Mouse (Mus musculus) gastrocnemius, adult 18-20 months (tissue): ENCODE measurements around the gene Olfr789. TPM values are rescaled to one million over a fixed set of nuclear protein-coding genes. Genes with fewer than 3 reads are reported as not detected.

ENCODE experiments used
- DNase-seq: peaks from one replicate; pipeline ENCODE4 v3.0.0; 2021; ENCODE audit warnings: low spot score
- long read RNA-seq, 2 experiments: library from polyadenylated mRNA; stranded (forward); transcript quantifications; one replicate each; pipeline ENCODE4 v2.0.0; 2021
- total RNA-seq, 2 experiments: library from RNA; stranded (reverse); gene quantifications; 2 replicates each; pipeline ENCODE4 v1.2.3; 2021

The Olfr789 gene
- not detected for total RNA-seq
- long read RNA-seq, experiment 1: 0 reads
- long read RNA-seq, experiment 2: 0 reads

DNA sequence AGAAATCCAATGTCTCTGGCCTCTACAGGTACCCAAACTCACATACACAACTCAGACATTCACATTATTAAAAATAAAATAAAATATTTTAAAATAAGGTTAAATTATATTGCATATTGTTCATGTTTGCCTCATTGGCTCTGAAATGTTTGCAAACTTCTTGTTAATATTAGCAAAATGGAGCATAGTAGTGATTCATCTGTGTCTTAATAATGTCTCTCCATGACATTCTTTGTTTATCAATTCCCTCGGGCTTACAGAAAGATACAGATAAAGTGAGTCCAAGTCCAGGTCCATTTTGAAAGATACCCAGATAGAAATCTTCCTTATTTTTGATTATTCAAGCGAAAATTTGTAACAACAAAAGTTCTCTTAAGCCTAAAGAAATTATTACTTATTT lies at the start of gene Olfr789:
Gene Olfr789 (plus strand): TSS at position 301 of the 400 bp plus-strand sequence.
- no peak for DNase-seq

DNA sequence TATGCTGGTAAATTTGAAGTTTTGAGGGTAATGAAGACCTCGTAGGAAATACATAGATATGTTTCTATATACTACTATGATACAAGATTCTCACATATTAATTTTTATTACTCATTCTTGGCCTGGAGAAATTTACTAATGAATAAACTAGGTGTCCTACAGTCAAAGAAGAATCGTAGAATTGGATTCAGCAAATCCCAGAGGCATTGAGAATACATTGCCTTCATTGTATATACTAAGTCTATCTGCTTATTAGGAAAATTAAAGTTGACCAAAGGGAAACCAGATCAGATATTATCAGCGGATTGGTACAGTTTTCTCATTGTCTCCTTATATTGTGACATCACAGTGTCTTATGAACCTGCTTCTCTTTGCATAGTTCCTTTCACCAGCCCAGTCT lies 23.0 kb upstream of the Olfr789 start, which contains the start of gene Olfr787:
Gene Olfr787 (plus strand): TSS at position 301 of the 400 bp plus-strand sequence.
- DNase-seq: no peak

DNA sequence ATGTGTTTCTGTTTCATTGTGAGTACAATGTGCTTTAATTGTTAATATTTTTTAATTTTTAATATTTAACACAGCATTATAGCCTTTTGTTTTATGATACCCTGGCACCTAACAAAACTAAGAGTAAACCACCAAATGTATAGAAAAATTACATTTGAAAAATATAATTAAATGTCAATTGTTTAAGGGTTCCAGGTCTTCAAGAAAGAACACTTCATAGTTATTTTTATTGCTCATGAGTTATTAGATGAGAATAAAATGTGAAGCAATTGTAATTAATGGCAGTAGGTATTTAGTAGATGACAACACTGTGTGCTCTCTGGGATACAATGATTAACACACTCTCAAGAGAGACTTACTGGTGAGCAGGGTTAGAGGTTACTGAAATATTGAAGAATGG lies 13.9 kb upstream of the Olfr789 start, which contains the start of gene Olfr788:
Gene Olfr788 (plus strand): TSS at position 301 of the 400 bp plus-strand sequence.
- DNase-seq: no peak

DNA sequence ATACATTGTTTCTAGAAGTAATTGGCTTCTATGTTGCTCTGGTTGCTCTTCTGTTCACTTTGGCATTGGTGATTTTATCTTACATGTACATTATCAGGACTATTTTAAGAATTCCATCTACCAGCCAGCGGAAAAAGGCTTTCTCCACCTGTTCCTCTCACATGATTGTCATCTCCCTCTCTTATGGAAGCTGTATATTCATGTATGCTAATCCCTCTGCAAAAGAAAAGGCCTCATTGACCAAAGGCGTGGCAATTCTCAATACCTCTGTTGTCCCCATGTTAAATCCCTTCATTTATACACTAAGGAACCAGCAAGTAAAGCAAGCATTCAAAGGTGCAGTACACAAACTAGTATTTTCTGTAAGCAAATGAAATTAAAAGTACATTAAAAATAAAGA lies 11.3 kb upstream of the Olfr789 start:
- no peak for DNase-seq

DNA sequence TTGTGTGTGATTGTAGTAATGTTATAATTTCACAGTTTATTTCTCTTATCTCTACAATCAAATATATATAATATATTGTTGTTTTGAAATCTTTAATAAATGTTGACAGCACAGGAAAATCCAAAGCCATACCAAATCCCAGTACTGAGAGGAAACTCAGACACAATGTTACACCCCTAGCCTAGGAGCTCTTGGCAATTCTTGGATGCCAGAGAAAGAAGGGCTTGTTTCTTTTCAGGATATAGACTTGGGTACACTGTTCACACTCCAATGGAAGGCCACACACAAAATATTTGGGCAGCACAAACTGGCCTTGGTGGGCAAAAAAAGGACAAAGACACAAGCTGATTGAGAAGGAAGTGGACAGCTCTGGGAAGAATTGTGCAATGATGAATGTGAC lies 10.8 kb upstream of the Olfr789 start:
- DNase-seq: no peak

DNA sequence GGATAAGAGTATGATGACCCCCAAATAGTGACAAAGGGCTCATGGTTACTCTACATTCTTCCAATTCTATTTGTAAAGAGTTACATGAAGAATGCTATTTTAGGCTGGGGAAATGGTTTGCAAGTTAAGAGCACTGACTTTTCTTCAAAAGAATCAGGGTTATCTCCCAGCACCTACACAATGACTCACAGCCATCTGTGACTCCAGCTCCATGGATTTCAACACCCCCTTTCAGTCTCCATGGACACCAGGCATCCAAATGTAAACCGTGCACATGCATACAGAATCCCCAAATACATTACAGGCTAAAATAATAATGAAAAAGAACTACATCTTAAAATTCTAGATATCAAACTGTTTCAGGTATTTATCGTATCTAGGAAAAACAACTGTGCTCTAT lies 5.5 kb downstream of the Olfr789 start:
- no peak for DNase-seq

DNA sequence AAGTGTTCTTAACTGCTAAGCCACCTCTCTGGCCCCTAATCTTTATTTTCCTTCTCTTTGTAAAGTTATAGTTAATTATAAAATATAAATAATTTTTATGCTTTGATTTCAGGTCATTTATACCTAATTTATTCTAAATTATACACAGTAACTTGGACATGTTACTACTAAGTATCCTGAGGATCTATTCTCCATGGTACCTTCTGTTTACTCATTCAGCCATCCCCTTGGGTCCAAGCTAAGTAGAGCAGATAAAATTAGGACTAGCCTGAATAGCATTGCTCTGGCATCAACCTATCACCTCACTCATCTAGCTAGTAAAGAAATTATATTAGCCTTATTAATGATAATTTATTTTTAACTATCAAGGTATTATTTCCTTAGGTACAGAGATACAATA lies 13.6 kb downstream of the Olfr789 start, which contains the start of gene Olfr790:
Gene Olfr790 (plus strand): TSS at position 301 of the 400 bp plus-strand sequence.
- no peak for DNase-seq

DNA sequence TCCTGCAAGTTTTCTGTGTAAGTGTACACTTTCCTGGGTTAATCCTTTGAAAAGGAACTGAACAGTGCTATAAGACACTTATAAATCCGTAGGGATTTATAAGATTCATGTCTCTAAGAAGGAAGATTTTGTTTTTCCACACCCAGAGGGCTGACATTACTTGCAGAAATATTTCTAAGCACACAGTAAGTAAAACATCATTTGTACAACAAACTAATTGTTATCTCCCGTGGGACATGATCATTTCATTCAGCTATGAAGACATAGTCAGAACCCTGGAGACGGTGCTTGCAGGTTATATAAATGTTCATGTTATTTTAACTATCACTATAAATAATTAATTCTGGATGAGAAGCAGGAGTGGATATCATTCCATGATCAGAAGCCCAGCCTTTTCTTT lies 36.9 kb downstream of the Olfr789 start, which contains the start of gene Olfr791:
Gene Olfr791 (plus strand): TSS at position 301 of the 400 bp plus-strand sequence.
- DNase-seq: no peak

DNA sequence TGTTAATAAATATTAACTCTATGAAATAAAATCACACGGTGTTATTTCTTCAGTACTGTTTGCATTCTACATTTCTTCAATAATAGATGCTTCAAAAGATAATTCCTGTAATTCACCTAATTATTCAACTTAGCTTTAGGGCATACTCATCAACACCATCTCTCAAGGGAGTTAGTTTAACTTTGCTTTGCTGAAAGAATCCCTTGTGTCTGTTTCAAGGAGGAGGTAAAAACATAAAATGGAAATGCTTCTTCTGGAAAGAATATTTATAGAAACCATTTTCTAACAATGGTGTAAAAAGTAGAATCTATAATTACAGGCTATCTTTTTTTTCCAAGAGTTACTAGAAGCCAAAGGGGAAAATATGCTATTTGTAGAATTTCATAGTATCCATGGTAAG lies 54.3 kb downstream of the Olfr789 start, which contains the start of gene Olfr792:
Gene Olfr792 (plus strand): TSS at position 301 of the 400 bp plus-strand sequence.
- DNase-seq: no peak

Other genes with a start within 250 kb of the Olfr789 start
- not detected for gene Olfr774, start 248.5 kb upstream of the Olfr789 start, total RNA-seq
- gene Olfr775, start 236.3 kb upstream of the Olfr789 start, total RNA-seq: not detected
- gene Olfr776, start 225.6 kb upstream of the Olfr789 start, total RNA-seq: not detected
- not detected for gene Olfr777, start 213.3 kb upstream of the Olfr789 start, total RNA-seq
- not detected for gene Olfr780, start 166.6 kb upstream of the Olfr789 start, total RNA-seq
- not detected for gene Olfr781, start 155.9 kb upstream of the Olfr789 start, total RNA-seq
- gene Olfr782, start 135.9 kb upstream of the Olfr789 start, total RNA-seq: not detected
- gene Olfr784, start 100.7 kb upstream of the Olfr789 start, total RNA-seq: not detected
- gene Olfr785, start 79.3 kb upstream of the Olfr789 start, total RNA-seq: not detected
- not detected for gene Olfr786, start 57.4 kb upstream of the Olfr789 start, total RNA-seq
- not detected for gene Olfr787, start 22.9 kb upstream of the Olfr789 start, total RNA-seq
- not detected for gene Olfr788, start 13.8 kb upstream of the Olfr789 start, total RNA-seq
- gene Olfr790, start 13.7 kb downstream of the Olfr789 start, total RNA-seq: not detected
- not detected for gene Olfr791, start 37.0 kb downstream of the Olfr789 start, total RNA-seq
- gene Olfr792, start 54.4 kb downstream of the Olfr789 start, total RNA-seq: not detected
- not detected for gene Olfr794, start 82.9 kb downstream of the Olfr789 start, total RNA-seq
- gene Olfr796, start 127.8 kb downstream of the Olfr789 start, total RNA-seq: not detected
- gene Olfr798, start 143.2 kb downstream of the Olfr789 start, total RNA-seq: not detected
- gene Olfr799, start 152.7 kb downstream of the Olfr789 start, total RNA-seq: not detected
- not detected for gene Olfr800, start 172.9 kb downstream of the Olfr789 start, total RNA-seq
- gene Olfr801, start 189.1 kb downstream of the Olfr789 start, total RNA-seq: not detected
- gene Olfr802, start 203.4 kb downstream of the Olfr789 start, total RNA-seq: not detected
- gene Olfr803, start 209.5 kb downstream of the Olfr789 start, total RNA-seq: not detected
- gene Olfr804, start 218.5 kb downstream of the Olfr789 start, total RNA-seq: not detected
- not detected for gene Olfr805, start 244.6 kb downstream of the Olfr789 start, total RNA-seq